Mouse (Mus musculus): ENCODE measurements at regions not wholly inside any gene's neighbourhood (a gene's known extent, or its start where the extent isn't known, plus 50 kb on each side); places are given as distances from the start of the nearest gene placed in this dataset.
A peak's percentile ranks its signal among the peaks of the same experiment; 100 is the strongest.

DNA sequence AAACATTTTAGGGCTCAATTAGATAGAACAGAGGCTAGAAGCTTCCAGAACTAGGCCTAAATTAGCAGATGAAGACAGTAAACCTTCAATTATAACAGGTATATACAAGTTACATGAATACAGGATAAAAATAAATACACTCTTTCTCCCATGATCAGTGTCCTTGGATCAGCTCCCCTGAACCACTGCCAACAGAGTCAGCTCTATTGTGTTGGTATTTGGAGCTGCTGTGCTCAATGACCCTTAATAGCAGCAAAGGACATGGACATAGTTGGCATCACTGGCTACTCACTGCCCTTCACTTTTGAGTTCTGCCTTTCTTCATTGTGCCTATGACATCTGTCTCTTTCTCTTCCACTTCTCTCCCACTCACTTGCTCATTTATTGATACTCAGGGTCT lies 639.1 kb upstream of the 4921530L21Rik start:
- DNase-seq (ENCODE audit: low spot score), result no peak

DNA sequence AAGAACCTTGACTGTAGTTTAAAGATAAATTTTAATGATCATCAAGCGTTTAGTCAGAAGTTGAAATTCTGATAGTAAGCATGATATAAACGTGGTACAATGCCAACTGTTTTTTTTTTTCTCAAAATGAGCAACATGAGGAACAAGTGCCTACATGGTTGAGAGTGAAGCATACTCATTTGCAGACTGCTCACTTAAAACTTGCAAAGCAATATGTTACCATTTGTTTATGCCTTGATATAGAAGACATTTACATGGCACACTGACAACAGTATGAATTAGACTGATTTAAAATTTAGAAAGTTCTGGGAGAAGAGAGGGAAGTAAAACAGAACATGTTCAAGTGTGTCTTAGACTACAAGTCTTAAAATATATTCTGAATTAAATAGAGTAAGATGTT lies 632.2 kb upstream of the 4921530L21Rik start:
- no peak for DNase-seq (ENCODE audit: low spot score)

DNA sequence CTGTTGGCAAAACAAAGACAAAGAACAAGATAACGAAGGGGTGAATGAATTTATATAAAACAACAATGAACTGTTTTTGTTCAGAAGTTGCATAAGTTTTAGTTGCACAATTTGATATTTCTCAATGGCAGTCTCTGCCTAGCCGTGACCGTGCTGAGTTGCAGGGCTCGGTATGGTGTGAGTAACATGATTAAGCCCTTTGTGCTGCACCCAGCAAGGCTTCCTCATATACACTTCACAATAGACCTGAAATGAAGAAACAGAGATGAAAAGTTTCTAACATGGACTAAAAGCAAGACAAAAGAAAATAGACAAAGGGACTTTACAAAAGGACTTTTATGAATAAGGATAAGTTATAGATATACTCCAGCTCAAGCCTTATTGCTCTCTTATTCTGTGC lies 624.9 kb upstream of the 4921530L21Rik start:
- DNase-seq (ENCODE audit: low spot score), result no peak

DNA sequence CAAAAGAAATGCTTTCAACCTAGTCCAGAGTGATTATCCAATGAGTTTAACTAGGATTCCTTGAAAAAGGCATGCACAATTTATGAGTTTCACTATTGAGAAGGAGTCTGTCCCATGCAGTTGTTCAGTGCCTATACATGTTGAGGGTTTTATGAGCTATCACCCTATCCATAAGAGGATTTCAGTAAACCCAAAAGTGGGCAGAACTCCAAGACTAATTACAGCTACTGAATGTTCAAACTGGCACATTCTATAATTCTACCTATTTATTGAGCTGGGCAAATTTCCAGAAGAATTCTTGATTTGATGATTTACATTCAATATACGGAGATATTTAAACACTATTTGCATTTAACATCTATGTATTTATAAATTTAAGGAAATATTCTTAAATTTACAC lies 599.6 kb upstream of the 4921530L21Rik start:
- no peak for DNase-seq (ENCODE audit: low spot score)

DNA sequence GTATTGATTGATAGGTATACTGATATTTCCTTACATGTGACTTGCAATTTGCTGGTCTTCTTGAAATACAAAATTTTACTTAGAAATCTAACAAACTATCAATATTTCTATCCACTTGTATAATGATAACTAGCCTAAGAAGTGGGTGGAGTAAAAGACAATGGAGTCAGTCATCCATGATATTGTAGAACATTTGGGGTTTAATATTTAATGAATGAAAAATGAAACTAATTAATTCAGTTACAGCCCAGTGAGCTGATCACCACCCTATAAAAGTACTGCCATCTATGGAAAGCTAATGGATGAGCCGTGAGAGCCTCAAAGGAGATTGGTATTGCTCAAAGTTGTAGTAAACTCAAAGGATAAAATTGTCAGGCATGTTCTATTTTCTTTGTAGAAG lies 599.0 kb upstream of the 4921530L21Rik start:
- no peak for DNase-seq (ENCODE audit: low spot score)

DNA sequence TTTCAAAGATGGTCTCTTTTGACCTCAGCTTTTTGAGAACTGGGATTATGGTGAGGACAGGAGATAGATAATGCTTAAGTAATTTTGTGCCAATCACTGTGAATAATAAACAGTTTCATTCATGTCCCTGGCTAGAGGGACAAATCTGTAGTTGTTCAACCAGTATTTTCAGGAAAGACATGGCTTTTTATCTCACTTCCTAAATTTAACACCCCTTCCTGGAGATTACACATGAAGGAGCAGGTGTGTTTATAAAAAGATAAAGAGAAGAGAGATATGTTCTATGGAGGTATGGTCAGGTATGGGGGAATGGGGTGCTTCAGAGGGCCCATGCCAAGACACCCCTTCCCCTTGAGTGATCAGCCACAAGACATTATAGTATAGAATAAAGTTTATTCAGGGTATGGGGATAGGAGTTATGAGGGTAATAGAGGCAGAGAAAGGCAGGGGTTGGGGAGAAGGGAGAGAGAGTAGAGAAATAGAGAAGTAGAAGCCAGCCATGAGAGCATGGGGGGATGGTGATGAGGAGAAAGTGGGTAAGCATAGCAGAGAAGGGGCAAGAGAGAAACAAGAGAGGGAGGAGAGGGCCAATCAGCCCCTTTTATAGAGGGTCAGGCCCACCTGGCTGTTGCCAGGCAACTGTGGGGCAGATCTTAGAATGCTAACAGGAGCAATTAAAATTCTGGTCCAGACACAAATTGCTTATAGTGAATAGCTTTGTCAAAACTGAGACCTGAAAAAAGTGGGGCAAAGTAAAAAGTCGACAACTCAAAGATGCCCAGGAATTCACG lies 566.7 kb upstream of the 4921530L21Rik start:
- no peak for DNase-seq (ENCODE audit: low spot score)

DNA sequence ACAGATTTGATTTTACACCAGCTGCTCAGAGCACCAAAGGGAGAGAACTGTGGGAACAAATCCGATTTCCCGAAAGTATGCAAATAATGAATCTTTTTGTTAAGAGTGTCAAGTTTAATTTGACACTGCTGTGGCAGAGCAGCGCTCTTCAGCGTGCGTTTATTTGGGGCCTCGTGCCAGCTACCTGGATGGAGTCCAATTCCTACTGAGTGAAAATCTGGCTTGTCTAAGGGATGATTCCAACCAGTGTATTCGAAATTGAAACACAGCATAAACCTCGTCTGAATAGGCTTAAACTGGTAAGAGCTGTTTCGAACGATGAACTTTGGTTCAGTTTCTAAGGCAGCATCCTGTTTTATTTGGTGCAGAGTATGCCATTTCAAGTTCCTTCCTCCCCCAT lies 524.1 kb upstream of the 4921530L21Rik start:
- DNase-seq (ENCODE audit: low spot score), result peak; percentile 2
